Mouse (Mus musculus) brain, embryonic 14.5 days (tissue): Measurements from ENCODE around the gene Iqsec2.

Experiments
- CTCF ChIP-seq: fragments of 200-500 bp; IDR thresholded peaks from 2 replicates; pipeline ENCODE4 v1.5.1; 2012; ENCODE audit warnings: inconsistent platforms, mild to moderate bottlenecking, moderate library complexity, borderline replicate concordance; ENCODE audit not compliant: insufficient read depth, insufficient read length; ENCODE audit errors: extremely low read depth
- POLR2A ChIP-seq: fragments of 200-500 bp; IDR thresholded peaks from 2 replicates; pipeline ENCODE4 v1.6.1; 2012; ENCODE audit warnings: mild to moderate bottlenecking, inconsistent platforms, borderline replicate concordance; ENCODE audit not compliant: poor library complexity, insufficient read depth, insufficient read length, severe bottlenecking; ENCODE audit errors: extremely low read depth

GRCm38 (mm10) chrX:152132029-152132428 lies 12.0 kb upstream of the Iqsec2 start:
- TF ChIP-seq POLR2A = no peak
- no peak for TF ChIP-seq CTCF
